Mouse (Mus musculus): ENCODE results near the gene Cdc45. TPM values are rescaled to one million over a fixed set of nuclear protein-coding genes. Genes with fewer than 3 reads are reported as not detected.
A peak's percentile ranks its signal among the peaks of the same experiment; 100 is the strongest.
"Not testable (repeated sequence)": the region's sequence is repeated elsewhere in the genome, so short reads cannot be mapped to it uniquely, and the experiment has no call there.

Gene Cdc45
- polyA plus RNA-seq (2015; fragmentation: Nextera tagmentation; extraction: Ambion mirVana), result 15.8 and 18.7 TPM in 2 replicates

DNA sequence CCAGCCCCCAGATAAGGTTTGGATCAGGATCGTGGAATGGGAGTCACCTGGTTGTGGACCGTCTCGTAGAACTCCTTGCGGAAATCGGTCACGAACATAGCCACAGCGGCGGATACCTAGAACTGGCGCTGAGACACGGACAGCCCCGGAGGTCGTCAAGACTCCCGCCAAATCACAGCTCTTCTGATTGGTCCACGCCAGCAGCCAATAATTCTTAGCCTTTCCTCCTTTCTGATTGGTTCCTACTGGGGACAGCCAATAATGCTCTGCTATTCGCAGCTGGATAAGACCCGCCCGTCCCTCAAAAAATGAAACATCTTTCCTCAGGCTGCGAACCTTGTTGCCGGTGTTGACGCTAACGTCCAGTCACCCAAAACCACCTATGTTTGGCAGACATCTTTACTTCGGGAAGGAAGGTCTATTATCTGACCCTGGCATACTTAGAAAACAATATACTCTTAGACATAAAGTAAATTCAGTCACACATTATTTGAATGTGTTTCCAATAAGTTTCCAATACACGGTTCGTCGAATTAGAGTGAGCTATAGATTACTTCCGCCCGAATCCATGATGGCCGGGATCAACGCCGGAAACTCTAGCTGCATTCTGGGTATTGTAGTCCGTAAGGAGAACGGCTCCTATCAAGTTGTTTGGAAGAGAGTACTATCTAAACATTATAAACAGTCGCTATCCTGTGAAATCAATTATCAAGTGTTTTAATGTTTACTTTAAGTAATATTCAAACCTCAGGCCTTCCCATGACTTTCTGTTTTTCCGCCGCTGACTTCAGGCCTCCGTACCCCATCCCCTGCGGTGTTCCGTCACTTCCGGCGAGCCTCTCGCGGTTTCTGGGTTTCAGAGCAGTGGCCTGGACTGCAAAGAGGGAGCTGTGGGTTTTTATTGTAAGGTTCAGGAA, at the start of gene Cdc45, which contains the start of gene Ufd1:
Gene Cdc45 (minus strand): TSS at position 520 of the 917 bp plus-strand sequence.
Gene Ufd1 (plus strand): TSS at position 312 of the 917 bp plus-strand sequence.
- H3K4me1 ChIP-seq (ENCODE audit: insufficient read depth), result peaks cover 15% of the 10 kb centered on the region
- peak within 1 kb of the TSS; percentile 89 for H3K4me3 ChIP-seq (ENCODE audit: low read depth, low read length)
- ATAC-seq (peak; percentile 91), DNase-seq (peak; percentile 90)
- H3K9me3 ChIP-seq (ENCODE audit: low read length), result no peaks in the 10 kb centered on the region
- no peaks in the 10 kb centered on the region for H3K27me3 ChIP-seq (ENCODE audit: insufficient read depth, low read length)
- TF ChIP-seq CTCF (IDR thresholded peaks at IDR 0.05; ENCODE audit: low read depth) (no peak), EP300 (IDR thresholded peaks at IDR 0.05; ENCODE audit: low read depth) (peak; percentile 80)
- 1% methylated on average over 42 of the region's 42 CpGs for WGBS (ENCODE audit: insufficient replicate concordance)
- H3K4me2 ChIP-seq (ENCODE audit: low read depth, low read length), result peak within 1 kb of the TSS; percentile 98
- H3K27ac ChIP-seq (ENCODE audit: low read depth), result peak within 1 kb of the TSS; percentile 94
- peak within 1 kb of the TSS; percentile 97 for H3K9ac ChIP-seq (replicated peaks)
- peaks cover 36% of the 10 kb centered on the region for H3K36me3 ChIP-seq (replicated peaks; ENCODE audit: insufficient read depth, low read length)

DNA sequence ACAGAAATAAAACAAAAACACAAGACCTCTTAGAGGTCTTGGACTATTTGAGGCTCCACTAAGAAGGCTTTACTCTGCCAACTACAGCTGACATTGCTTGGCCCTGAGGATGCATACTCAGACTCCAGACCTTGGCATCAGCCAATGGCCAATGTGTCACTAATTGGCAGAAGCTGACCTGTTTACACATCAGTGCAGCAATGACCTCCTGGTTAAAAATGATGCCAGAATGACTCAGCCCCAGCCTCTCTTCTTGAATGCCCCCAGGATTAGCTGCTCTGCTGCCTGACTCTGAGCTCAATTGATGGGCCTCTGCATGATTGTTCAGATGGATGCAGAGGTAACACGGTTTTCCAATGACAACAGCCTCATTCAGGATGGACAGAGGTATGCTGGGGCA, 48.4 kb upstream of the Cdc45 start:
- H3K36me3 ChIP-seq (replicated peaks; ENCODE audit: insufficient read depth, low read length), result no peaks in the 10 kb centered on the region
- TF ChIP-seq CTCF (IDR thresholded peaks at IDR 0.05; ENCODE audit: low read depth), result no peak
- no peak for TF ChIP-seq EP300 (IDR thresholded peaks at IDR 0.05; ENCODE audit: low read depth)
- H3K27ac ChIP-seq (ENCODE audit: low read depth), result no peak overlapping the region
- DNase-seq (no peak), ATAC-seq (no peak)
- H3K27me3 ChIP-seq (ENCODE audit: insufficient read depth, low read length), result no peaks in the 10 kb centered on the region
- no peaks in the 10 kb centered on the region for H3K4me1 ChIP-seq (ENCODE audit: insufficient read depth)
- no peak overlapping the region for H3K9ac ChIP-seq (replicated peaks)
- H3K4me2 ChIP-seq (ENCODE audit: low read depth, low read length), result no peak overlapping the region
- WGBS (ENCODE audit: insufficient replicate concordance), result 65% methylated on average over 1 of the region's 1 CpGs
- H3K4me3 ChIP-seq (ENCODE audit: low read depth, low read length), result no peak overlapping the region
- no peaks in the 10 kb centered on the region for H3K9me3 ChIP-seq (ENCODE audit: low read length)

DNA sequence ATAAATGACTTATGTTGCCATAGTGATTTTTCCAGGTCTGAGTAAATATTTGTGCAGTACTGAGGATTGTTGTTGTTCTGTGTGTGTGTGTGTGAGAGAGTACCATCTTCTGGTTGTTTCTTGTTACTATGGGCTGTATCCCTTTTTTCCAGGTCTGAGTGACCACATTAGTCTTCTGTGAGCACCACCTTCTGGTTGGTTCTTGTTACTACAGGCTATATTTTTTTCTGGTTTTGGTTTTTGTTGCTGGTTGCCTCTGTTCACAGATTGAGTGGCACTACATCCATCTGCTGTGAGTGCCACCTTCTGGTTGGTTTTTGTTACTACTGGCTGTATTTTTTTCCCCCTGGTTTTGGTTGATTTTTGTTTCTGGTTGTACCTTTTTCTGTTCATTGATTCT, 46.8 kb upstream of the Cdc45 start:
- no peak overlapping the region for H3K27ac ChIP-seq (ENCODE audit: low read depth)
- no peaks in the 10 kb centered on the region for H3K27me3 ChIP-seq (ENCODE audit: insufficient read depth, low read length)
- H3K36me3 ChIP-seq (replicated peaks; ENCODE audit: insufficient read depth, low read length), result no peaks in the 10 kb centered on the region
- H3K4me2 ChIP-seq (ENCODE audit: low read depth, low read length), result no peak overlapping the region
- TF ChIP-seq EP300 (IDR thresholded peaks at IDR 0.05; ENCODE audit: low read depth) (no peak), CTCF (IDR thresholded peaks at IDR 0.05; ENCODE audit: low read depth) (peak; percentile 68)
- ATAC-seq (peak; percentile 44), DNase-seq (peak; percentile 16)
- no peaks in the 10 kb centered on the region for H3K9me3 ChIP-seq (ENCODE audit: low read length)
- no peaks in the 10 kb centered on the region for H3K4me1 ChIP-seq (ENCODE audit: insufficient read depth)
- H3K9ac ChIP-seq (replicated peaks), result no peak overlapping the region
- H3K4me3 ChIP-seq (ENCODE audit: low read depth, low read length), result no peak overlapping the region

DNA sequence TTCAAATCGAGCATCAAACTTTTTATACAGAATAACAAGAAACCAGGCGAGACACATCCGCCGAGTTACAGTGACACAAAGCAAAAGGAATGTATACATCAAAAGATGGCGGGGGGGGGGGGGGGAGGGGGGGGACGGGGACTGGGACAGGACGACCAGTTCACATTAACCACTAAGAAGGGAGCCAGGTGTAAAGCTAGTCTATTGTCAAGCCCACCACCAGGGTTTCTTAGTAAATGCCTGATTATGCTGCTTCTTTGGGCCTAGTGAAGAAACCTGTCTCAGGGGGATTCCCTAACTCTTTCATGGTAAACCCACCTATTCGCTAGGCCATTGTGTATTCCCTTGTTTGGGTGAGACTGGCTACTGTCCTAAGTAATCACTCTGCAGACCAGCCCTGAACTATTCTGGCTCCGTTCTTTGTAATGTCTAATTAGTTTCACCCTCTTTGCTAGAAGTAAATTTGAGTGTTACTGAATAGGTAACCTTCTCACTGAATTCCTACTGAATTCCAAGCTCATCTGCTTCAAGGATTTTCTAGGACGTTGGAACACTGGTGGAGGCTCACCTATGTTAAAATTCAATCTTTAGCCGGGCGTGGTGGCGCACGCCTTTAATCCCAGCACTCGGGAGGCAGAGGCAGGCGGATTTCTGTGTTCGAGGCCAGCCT, 37.9 kb upstream of the Cdc45 start:
- WGBS (ENCODE audit: insufficient replicate concordance), result 85% methylated on average over 14 of the region's 17 CpGs
- H3K36me3 ChIP-seq (replicated peaks; ENCODE audit: insufficient read depth, low read length); H3K4me1 ChIP-seq (ENCODE audit: insufficient read depth); H3K9ac ChIP-seq (replicated peaks); H3K9me3 ChIP-seq (ENCODE audit: low read length); H3K27me3 ChIP-seq (ENCODE audit: insufficient read depth, low read length); DNase-seq; ATAC-seq; H3K4me3 ChIP-seq (ENCODE audit: low read depth, low read length); H3K4me2 ChIP-seq (ENCODE audit: low read depth, low read length); H3K27ac ChIP-seq (ENCODE audit: low read depth): not testable (repeated sequence)

DNA sequence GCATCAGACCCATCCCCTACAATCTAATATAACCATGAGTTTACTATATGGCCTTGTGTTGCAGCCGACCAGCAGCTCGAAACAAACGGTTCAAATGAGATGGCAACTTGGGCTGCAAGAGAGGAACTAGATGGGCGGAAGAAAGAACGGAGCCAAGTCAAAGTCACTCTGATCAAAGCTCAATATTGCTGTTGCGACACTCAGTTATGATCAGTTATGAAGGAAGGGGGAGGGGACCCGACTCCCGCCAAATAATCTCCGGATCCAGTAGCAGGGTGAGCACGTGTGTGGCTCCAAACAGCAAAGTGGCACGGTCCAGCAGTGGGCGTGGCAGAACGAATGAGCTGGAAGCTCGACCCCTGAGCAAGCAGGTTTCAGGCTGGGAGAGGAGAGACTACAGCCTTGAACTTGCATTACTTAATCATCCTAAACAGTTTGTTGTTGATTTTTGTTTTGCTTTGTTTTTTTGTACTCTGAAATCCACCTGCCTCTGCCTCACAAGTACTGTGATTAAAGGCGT, 34.6 kb upstream of the Cdc45 start:
- no peak for DNase-seq

DNA sequence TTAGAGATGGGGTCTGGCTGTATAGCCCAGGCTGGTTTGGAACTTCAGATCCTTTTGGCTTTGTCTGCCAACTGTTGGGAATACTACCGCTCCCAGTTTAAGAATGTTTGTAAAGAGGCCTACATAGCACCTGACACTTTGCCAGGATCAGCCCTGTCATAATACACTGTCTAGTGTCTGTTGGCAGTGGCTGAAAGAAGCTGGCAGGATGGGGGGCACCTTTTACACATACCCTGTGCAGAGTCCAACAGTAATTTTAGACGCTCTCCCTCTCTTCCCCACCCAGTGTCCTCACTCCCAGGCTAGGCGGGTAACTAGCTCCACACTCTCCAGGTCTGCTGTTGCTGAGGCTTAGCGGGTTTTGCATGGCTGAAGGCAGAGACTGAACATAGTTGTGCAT, 26.6 kb upstream of the Cdc45 start:
- TF ChIP-seq CTCF (IDR thresholded peaks at IDR 0.05; ENCODE audit: low read depth), result no peak
- no peak for TF ChIP-seq EP300 (IDR thresholded peaks at IDR 0.05; ENCODE audit: low read depth)
- Histone ChIP-seq H3K36me3 (replicated peaks; ENCODE audit: insufficient read depth, low read length) (peaks cover 16% of the 10 kb centered on the region), H3K9ac (replicated peaks) (no peak overlapping the region), H3K27ac (ENCODE audit: low read depth) (no peak overlapping the region), H3K4me2 (ENCODE audit: low read depth, low read length) (no peak overlapping the region), H3K9me3 (ENCODE audit: low read length) (no peaks in the 10 kb centered on the region), H3K4me1 (ENCODE audit: insufficient read depth) (0 out of 2 replicates have a peak, but pooled peaks cover 3% of the 10 kb centered on the region), H3K4me3 (ENCODE audit: low read depth, low read length) (no peak overlapping the region), H3K27me3 (ENCODE audit: insufficient read depth, low read length) (no peaks in the 10 kb centered on the region)
- ATAC-seq (no peak), DNase-seq (no peak)
- 91% methylated on average over 4 of the region's 4 CpGs for WGBS (ENCODE audit: insufficient replicate concordance)

More for the DNA sequence above, 34.6 kb upstream of the Cdc45 start:
- ATAC-seq, result no peak
- Histone ChIP-seq H3K4me2 (ENCODE audit: low read depth, low read length) (no peak overlapping the region), H3K27ac (ENCODE audit: low read depth) (no peak overlapping the region), H3K36me3 (replicated peaks; ENCODE audit: insufficient read depth, low read length) (no peaks in the 10 kb centered on the region), H3K4me3 (ENCODE audit: low read depth, low read length) (no peak overlapping the region), H3K4me1 (ENCODE audit: insufficient read depth) (no peaks in the 10 kb centered on the region), H3K27me3 (ENCODE audit: insufficient read depth, low read length) (no peaks in the 10 kb centered on the region), H3K9ac (replicated peaks) (no peak overlapping the region), H3K9me3 (ENCODE audit: low read length) (no peaks in the 10 kb centered on the region)
- no peak for TF ChIP-seq CTCF (IDR thresholded peaks at IDR 0.05; ENCODE audit: low read depth)
- no peak for TF ChIP-seq EP300 (IDR thresholded peaks at IDR 0.05; ENCODE audit: low read depth)
- 83% methylated on average over 15 of the region's 15 CpGs for WGBS (ENCODE audit: insufficient replicate concordance)

All from liver, postnatal 0 days (tissue).